Mouse (Mus musculus) layer of hippocampus, adult 9-11 months (tissue): ENCODE data around the gene Rsph1.

Experiments used
- DNase-seq: peaks from one replicate; pipeline ENCODE4 v3.0.0; 2022

The Rsph1 gene

DNA sequence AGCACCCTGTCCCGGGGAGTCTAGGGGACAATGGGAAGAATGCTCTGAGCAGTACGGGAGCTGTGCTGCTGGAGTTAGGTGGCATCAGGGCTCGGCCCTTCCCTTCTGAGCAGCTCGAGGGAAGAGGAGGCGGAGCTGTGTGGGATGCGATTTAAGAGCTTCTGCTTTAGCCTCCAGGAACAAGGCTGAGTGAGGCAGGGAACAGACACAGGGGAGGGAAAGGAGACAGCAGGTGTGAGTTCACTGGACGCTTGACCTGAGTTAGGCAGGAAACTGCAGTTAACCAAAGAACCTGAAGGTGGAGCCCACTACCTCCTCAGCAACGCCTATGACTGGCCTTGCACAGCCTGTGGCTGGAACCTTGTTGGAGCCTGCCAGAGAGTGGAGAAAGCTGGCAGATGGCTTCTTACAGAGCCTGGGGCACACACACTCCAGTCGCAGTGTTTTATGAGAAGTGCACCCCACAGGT is 22.7 kb downstream of the Rsph1 start:
- DNase-seq: peak; percentile 68

DNA sequence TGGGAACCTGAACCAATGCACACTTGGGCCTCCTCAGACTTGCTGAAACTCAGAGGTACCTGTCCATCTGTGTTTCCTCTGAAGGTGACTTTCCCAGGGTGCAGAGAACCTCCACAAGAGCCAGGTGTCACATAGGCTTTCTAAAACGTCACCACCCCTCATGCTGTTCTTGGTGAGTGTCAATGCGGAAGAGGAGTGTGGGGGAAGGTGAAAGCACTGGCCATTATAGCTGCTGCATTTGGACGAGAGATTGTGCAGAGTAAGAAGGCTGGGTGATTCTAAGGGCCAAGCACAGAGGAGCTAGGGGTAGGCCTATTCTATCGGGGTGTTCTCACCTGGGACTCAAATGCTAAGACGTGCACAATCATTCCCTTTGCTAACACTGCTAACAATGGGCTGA is 23.2 kb downstream of the Rsph1 start:
- DNase-seq: no peak

DNA sequence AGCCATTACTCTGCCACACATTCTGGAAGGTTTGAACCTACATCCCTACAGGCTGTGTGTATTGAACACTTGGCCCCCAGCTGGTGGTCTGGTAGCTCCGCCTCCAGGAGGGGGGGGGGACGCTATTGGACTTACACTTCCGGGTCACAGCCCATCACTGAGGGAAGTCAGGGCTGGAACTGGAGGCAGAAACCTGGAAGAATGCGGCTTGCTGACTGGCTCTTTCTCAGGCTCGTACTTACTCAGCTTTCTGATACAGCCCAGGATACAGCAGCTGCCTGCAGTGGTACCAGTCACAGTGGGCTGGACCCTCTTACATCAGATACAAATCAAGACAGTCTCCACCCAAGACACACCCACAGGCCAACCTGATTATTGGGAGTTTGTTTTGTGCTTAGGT is 30.0 kb downstream of the Rsph1 start:
- no peak for DNase-seq

DNA sequence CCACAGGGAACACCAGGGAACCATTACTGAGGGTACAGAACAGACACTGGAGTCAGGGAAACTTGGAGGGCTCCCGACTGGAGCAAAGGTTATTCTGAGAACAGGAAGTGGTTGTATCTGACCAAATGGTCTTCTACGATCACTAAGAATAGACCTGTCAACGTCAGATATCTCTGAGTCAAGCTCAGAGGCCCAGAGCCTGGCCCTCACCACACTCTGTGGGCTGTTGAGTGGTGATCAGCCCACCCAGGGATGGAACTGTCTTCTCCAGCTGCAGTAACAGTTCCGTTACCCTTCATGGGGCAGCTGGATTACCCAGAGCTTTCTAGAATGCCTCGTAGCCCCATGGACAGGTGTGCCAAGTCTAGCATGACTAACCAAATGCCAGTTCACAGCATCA is 31.9 kb downstream of the Rsph1 start:
- DNase-seq: no peak

DNA sequence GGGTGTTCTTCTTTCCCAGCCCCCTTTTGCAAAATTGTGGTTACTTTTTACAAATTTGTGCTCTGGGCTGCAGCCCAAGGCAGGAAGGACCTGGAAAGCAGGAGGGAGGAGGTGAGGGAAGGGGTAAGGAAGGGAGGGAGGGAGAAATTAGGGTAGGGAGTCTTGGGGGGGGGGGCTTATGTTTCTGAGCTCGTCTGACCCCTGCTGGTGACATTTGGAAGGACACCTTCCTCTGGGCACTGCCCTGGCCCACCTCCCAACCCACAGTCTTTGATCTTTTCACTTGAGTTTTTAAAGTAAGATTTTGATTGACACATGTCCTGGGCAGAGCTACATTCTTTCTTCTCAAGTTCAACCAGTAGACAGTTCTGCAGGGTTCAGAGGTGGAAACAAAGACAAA is 34.4 kb downstream of the Rsph1 start:
- DNase-seq: no peak

DNA sequence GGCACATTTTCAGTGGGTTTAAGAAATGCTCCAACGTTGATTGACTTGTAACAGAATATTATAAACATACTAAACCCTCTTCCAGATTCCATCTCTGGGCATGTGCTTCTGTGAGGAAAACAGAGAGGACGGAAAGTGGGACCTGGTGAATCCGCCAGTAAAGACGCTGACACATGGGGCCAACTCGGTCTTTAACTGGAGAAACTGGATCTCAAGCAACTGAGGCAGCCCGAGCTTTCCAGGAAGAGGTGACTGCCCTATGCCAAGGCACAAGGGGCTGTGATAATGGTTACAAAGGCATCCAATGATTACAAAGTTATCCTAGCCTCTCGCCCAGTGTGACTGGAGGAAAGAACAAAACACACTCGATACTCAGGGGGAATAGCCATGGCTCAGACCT is 36.0 kb downstream of the Rsph1 start:
- DNase-seq: no peak

DNA sequence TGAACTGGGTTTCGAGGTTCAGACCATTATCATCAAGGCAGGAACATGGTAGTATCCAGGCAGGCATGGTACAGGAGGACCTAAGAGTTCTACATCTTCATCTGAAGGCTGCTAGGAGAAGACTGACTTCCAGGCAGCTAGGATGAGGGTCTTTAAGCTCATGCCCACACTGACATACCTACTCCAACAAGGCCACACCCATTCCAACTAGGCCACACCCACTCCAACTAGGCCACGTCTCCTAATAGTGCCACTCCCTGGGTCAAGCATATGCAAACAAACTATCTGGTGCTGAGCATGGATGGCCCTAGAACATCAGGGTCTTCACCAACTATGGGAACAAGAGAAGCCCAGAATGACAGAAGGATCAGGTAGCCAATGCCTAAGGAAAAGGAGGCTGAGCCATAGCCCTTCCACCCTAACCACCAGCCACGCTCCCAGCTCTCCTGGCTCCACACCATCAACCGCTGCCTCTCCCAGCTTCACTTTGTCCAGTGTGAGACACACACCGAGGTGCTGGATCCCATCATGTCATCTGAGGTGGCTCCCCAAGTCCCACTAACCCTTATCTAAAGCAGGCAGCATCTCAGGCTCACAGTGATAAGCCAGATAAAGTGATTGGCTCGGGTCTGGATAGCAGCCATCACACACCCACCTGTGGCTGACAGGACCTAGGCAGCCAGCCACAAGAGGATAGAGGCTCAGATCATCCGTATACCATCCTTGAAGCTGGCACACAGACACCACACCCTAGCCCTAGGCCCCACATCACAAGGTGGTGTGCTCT is 38.8 kb downstream of the Rsph1 start:
- DNase-seq: no peak

DNA sequence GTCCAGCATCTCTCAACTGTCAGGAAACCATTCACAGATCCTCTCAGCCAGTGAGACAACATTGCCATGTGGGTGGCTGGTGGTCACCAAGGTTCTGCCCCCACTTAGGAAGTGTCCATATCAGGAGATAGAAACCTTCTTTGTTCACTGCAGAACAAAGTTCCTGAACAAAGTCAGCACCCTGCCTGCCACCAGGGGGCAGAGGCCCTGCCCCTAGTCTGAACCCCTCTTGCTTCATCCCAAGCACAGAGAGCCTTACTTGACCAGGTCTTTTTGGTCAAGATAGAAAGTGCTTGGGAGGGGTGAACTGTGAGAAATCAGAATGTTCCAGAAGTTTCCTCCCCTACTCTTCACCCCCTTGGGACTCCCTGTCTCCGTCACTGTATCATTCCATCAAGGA is 41.3 kb downstream of the Rsph1 start:
- DNase-seq: no peak

DNA sequence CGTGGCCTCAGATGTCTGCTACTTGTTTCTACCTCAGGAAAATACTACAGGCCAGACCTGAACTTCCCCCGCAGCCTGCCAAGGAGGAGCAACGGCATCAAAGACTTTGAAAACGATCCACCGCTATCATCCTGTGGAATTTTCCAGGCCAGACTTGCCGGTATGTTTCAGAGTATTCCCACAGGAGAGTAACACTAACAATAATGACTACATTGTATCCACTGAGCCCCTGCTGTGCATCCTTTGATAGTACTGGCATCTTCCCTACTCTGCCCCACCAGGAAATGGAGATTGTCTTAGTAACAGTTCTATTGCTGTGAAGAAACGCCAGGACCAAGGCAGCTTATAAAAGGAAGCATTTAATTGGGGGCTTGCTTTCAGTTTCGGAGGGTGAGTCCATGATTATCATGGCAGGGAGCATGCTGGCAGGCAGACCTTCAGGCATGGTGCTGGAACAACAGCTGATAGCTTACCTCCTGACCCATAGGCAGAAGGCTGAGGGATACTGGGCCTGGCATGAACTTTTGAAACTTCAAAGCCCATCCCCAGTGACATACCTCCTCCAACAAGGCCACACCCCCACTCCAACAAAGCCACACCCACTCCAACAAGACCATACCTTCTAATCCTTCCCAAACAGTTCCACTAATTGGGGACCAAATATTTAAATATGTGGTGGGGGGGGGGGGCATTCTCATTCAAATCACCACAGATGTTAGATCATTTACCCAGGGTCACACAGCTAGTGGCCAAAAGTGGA is 44.8 kb downstream of the Rsph1 start:
- DNase-seq: no peak

DNA sequence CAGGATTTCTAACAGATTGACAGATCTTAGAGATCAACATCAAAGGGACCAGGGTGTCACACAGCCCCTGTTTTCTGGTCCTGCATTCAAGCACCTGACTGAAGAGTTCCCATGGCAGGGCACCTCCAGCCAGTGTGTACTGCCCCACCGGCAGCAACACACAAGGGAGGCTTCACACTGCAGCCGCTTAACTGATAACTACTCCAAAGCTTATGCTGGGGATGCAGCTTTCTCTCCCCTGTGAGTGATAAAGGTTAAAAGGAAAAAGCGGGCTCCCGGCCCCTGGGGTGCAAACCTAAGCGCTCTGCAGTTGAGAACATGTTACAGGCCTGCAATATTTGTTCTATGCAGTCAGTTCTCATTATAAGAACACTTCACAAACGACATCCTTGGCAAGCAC is 45.4 kb downstream of the Rsph1 start:
- DNase-seq: no peak

DNA sequence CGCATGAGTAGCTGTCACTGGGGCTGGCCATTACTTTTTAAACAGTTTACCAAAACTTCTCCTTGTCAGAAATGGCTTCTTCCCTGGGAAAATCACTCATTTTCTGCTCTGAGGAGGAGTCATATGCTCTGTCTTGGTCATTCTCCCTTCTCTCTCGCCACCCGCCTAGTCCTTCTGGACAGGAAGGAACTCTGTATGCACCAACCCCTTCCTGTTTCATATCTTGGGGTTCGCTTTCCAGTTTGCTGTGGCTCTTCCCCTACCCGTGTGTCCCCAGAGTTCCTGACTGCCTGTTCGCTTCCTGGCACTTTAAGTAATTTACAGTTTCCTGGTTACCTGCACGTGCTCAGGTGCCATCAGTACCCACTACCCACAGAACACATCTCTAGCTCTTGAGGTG is 50.3 kb downstream of the Rsph1 start:
- no peak for DNase-seq

DNA sequence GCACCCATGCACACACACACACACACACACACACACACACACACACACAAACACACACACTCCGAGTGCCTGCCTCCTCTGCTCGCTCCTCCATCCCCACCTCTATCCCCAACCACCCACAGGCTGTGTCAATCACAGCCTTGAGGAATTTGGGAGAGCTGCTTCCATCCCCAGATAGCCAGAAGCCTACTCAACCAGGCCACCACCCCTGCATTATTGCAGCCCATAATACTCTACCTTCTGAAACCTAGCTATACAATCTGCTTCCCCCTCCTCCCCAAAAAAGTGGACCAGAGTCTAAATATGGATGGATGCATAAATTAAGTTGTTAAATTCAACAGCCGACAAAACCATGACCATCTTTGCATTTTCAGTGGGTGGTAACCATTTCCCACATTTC is 50.8 kb downstream of the Rsph1 start:
- DNase-seq: no peak

DNA sequence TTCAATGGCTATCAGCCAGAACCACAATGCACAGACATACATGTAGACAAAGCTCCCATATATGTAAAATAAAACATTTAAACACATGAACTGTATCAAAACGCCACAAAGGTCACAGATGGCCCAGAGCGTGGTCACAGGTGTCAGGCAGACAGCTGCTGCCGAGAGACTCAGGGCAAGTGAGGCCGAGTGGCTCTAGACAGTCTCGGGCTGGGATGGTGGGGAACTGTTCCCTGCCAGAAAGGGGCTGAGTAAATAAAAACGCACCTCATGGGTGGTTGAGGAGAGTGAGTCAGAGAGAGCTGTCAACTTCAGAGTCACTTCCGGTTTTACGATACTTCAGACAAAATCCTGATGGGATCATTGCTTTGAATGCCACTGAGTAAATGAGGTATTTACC is 52.6 kb downstream of the Rsph1 start:
- DNase-seq: no peak

DNA sequence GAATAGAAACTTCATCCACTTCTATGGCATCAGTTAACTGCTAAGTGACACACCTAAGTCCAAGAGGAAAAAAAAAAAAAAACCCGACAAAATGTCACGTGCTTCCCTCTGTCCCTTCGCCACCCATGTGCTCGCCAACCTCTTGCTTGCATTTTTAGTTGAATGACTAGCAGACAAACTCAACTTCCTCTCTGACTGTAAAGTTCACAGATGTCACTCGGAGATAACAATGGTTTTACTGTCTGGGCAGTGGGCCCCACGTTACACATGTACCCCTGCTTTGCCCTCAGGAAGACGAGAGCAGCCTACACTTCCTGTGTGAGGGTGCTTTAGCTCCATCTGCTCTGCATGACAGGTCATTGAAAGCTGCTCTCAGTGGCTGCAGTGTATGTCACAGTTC is 53.3 kb downstream of the Rsph1 start:
- DNase-seq: no peak

DNA sequence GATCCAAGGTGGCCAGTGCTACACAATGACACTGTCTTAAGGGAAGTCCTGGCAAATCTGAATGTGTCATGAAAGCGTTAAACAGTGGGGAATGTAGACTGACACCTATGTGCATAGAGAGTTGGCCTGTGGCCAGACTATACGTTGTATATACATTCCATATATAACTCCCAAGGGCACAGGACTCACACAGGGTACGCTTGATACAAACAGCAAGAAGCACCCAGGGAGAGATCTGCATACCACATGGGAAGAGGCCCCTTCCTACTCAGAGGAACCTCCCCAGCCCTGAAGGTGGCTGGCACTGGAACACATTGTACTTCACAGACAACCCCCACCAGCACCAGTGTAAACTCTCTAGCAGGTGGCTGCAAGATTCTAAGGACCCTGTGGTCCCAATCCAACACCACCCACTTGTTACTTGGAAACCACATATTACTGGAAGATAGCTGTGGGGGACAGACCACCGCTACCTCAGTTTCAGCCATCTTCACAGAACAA is 54.3 kb downstream of the Rsph1 start:
- no peak for DNase-seq

DNA sequence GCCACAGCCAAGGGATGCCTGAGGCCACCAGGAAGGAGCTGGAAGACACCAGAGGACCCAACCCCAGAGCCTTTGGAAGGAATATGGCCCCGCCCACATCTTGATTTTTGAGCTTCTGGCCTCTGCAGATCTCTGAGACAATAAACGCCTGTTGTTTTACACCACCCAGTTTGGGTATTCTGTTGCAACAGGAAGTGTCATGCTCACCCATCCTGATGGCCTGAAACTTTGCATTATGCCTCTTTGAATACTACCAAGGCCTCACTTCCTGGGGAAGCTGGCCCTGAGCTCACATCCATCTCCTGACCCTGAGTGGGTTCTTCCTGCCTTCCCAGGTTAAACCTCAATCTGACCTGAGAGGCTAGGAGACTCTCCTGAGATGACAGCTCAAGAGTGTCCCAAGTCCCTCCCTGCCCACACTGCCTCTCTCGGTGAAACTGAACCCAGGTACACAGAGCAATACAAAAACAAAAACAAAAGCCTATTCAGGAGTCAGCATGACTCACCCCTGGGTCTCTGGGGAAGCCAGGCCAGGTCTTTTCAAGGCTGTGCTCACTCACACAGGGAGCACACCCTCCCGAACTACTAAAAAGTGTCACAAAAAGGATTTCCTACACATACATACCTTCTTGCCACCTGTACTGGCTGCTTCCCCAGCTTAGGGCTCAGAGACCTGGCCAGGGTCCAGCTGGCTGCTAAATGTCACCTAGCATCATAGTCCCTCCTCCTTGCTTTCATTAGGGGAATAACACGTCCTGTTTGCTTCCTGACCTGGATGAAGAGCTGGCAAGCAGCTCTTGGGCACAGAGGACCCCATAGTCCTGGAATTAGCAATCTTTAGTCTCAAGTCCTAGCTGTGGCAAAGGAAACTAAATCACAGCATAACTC is 60.9 kb downstream of the Rsph1 start:
- DNase-seq: no peak

DNA sequence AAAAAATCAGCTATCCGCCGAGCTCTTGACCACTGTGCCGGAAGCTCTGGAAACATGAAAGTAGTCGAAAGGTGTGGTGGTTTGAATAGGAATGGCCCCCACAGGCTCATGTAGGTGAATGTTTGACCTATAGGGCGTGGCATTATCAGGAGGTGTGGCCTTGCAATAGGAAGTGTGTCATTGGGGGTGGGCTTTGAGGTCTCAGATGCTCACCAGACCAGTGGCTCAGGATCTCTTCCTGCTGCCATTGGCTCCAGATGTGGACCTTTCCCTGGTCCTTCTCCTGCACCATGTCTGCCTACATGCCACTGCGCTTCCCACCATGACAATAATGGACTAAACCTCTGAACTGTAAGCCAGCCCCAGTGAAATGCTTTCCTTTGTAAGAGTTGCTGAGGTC is 65.3 kb downstream of the Rsph1 start:
- DNase-seq: no peak

DNA sequence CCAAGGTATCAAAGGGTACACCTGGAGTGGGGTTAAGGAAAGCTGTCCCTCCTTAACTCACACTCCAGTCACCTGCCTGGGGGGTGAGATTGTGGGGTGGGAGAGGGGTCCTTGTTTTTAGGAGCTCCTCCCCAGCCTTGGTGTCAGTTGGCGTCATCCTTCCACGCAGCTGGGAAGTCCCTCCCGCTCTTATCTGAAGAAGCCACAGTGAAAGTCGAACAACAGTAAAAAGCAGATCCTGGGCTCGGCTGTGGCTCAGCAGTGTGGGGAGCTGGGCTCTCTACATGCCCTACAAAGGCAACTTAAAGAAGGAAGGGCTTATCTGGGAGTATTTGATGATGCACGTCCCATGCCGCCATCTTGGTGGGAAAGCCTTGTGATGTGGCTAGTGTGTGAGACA is 66.9 kb downstream of the Rsph1 start:
- DNase-seq: no peak

DNA sequence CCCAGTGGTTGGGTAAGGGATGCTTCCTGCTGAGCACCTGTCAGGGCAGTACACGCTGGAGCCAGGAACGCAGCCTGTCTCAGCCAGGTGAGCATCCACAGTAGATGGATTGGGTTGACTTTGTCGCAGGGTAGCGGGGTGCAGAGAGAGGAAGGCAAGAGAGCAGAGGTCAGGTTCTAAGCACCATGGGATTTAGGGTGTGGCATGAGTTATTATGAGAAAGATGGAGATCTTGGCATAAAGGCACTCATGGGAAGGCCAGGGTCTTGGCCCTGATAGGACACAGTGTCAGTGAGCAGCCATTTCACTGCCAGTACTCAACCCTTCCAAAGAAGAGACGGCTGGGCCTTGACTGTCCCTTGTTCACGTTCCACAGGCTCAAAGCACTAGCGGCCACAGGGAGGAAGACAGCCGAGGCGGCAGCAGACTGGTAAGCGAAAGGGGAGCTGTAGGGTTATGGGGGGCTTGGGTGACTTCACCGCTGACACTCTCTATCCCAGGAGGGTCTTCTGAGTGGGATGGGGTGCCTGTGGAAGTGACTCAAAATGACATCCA is 67.7 kb downstream of the Rsph1 start:
- DNase-seq: no peak

DNA sequence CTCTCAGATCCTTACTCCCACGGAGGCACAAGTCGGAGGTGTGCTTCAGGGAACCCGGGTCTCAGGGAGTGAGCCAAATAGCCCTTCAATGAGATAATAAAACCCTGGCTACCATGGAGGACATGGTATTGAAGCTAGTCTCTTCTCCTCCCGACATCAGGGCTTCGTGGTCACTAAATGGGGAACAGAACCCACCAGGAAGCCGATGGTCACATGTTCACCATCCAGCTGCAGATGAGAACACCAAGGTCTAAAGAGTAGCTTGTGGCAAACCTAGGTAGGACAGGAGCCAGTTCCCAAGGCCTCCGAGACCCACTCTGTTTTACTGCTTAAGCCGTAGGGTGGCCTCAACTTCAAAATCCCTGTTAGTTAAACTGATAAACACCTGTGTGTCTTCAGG is 68.5 kb downstream of the Rsph1 start:
- DNase-seq: no peak

DNA sequence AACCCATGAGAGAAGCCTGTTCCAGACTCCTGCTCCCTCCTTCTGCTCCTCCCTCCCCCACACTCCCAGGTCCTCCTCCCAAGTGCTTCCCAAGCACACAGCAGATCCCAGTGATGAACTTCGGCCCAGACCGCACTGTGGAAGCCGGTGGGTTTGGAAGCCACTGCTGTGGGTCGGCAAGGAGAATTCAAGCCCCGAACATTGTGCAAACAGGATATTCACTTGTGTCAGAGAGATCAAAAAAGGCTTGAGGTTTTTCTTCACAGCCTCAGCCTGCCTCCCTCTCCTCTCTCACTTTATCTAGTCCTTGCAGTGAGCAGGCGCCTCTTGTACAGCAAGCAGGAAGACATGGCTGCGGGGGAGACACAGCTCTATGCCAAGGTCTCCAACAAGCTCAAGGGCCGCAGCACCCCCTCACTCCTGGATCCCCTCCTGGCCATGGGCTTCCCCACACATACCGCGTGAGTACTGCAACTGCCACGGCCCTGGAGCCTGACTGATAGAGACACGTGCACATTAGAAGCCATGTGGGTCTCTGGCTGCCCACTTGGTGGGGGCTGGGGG is 69.3 kb downstream of the Rsph1 start, which contains the start of gene Ubash3a:
Gene Ubash3a (plus strand): TSS at position 103 of the 564 bp plus-strand sequence.
- no peak for DNase-seq
